Mouse (Mus musculus) neural tube, embryonic 14.5 days (tissue): Measurements from ENCODE around the gene Slco3a1. TPM values are rescaled to one million over a fixed set of nuclear protein-coding genes. Genes with fewer than 3 reads are reported as not detected.

Experiments
- ATAC-seq: fragments of 200-750 bp; cut with Nextera tagmentation; 2 replicates; pipeline ENCODE4 v1.8.0; 2017; ENCODE audit warnings: low read depth, mild to moderate bottlenecking, moderate TSS enrichment, moderate library complexity
- H3K27ac ChIP-seq: fragments of 300-500 bp; sonication (generic); 2 replicates; pipeline ENCODE4 v1.5.1; 2014; ENCODE audit warnings: low read depth, mild to moderate bottlenecking, control low read depth, low read length, moderate library complexity, mixed read lengths
- H3K27me3 ChIP-seq: fragments of 300-500 bp; sonication (generic); 2 replicates; pipeline ENCODE4 v1.6.1; 2014; ENCODE audit warnings: low read length; ENCODE audit not compliant: control insufficient read depth, insufficient read depth
- H3K36me3 ChIP-seq: fragments of 300-500 bp; sonication (generic); 2 replicates; pipeline ENCODE4 v1.6.1; 2014; ENCODE audit warnings: low read length, mixed read lengths; ENCODE audit not compliant: control insufficient read depth, insufficient read depth
- H3K4me1 ChIP-seq: fragments of 300-500 bp; sonication (generic); 2 replicates; pipeline ENCODE4 v1.6.1; 2014; ENCODE audit warnings: low read length; ENCODE audit not compliant: control insufficient read depth, insufficient read depth
- H3K4me2 ChIP-seq: fragments of 300-500 bp; sonication (generic); 2 replicates; pipeline ENCODE4 v1.6.1; 2014; ENCODE audit warnings: mild to moderate bottlenecking, low read depth, low read length, control low read depth
- H3K4me3 ChIP-seq: fragments of 300-500 bp; sonication (generic); 2 replicates; pipeline ENCODE4 v1.5.1; 2014; ENCODE audit warnings: low read depth, low read length, control low read depth, mixed read lengths
- H3K9ac ChIP-seq: fragments of 300-500 bp; sonication (generic); replicated peaks from 2 replicates; pipeline ENCODE4 v1.6.1; 2014; ENCODE audit warnings: low read depth, mild to moderate bottlenecking, control low read depth, low read length, mixed read lengths
- H3K9me3 ChIP-seq: fragments of 300-500 bp; sonication (generic); 2 replicates; pipeline ENCODE4 v1.6.1; 2016; ENCODE audit warnings: low read length; ENCODE audit not compliant: control insufficient read depth
- WGBS: fragments of 180-500 bp; shearing (Covaris S2); extraction: QIAGEN DNeasy Blood & Tissue Kit; methylation state at CpG from one replicate; pipeline ENCODE4 v1.1.7; 2014; 5-methylcytosine and 5-hydroxymethylcytosine counted together
- polyA plus RNA-seq: library from polyadenylated mRNA; unstranded; fragments of >200 nt; fragmentation: Nextera tagmentation; extraction: Ambion mirVana; gene quantifications from 2 replicates; pipeline ENCODE4 v1.2.1, GENCODE M21; 2014

The Slco3a1 gene
- polyA plus RNA-seq, 1 experiment from 2014 or later: 18.6 TPM

GRCm38 (mm10) chr7:74442380-74442779 is 112.2 kb downstream of the Slco3a1 start:
- Histone ChIP-seq H3K4me1 (no peaks in the 10 kb centered on the region), H3K27ac (no peak overlapping the region), H3K36me3 (no peaks in the 10 kb centered on the region), H3K4me3 (no peak overlapping the region), H3K4me2 (no peak overlapping the region), H3K9ac (no peak overlapping the region), H3K27me3 (no peaks in the 10 kb centered on the region), H3K9me3 (no peaks in the 10 kb centered on the region)
- no peak for ATAC-seq
- WGBS: 95% methylated on average over 5 of the region's 5 CpGs

GRCm38 (mm10) chr7:74437534-74437933 is 117.0 kb downstream of the Slco3a1 start:
- Histone ChIP-seq H3K4me1 (no peaks in the 10 kb centered on the region), H3K9me3 (no peaks in the 10 kb centered on the region), H3K4me3 (no peak overlapping the region), H3K27me3 (no peaks in the 10 kb centered on the region), H3K27ac (no peak overlapping the region), H3K36me3 (no peaks in the 10 kb centered on the region), H3K9ac (no peak overlapping the region), H3K4me2 (no peak overlapping the region)
- 36% methylated on average over 1 of the region's 1 CpGs for WGBS
- no peak for ATAC-seq

GRCm38 (mm10) chr7:74436642-74437041 is 117.9 kb downstream of the Slco3a1 start:
- Histone ChIP-seq H3K4me2 (no peak overlapping the region), H3K9me3 (no peaks in the 10 kb centered on the region), H3K4me1 (no peaks in the 10 kb centered on the region), H3K36me3 (no peaks in the 10 kb centered on the region), H3K27me3 (no peaks in the 10 kb centered on the region), H3K27ac (no peak overlapping the region), H3K4me3 (no peak overlapping the region), H3K9ac (no peak overlapping the region)
- 86% methylated on average over 2 of the region's 2 CpGs for WGBS
- no peak for ATAC-seq

GRCm38 (mm10) chr7:74432950-74433349 is 121.6 kb downstream of the Slco3a1 start:
- no peaks in the 10 kb centered on the region for H3K36me3 ChIP-seq
- no peak overlapping the region for H3K27ac ChIP-seq
- 0 out of 2 replicates have a peak, but pooled peaks cover 5% of the 10 kb centered on the region for H3K4me1 ChIP-seq
- H3K9me3 ChIP-seq: no peaks in the 10 kb centered on the region
- WGBS: 84% methylated on average over 2 of the region's 2 CpGs
- no peak for ATAC-seq
- no peak overlapping the region for H3K4me2 ChIP-seq
- H3K27me3 ChIP-seq: no peaks in the 10 kb centered on the region
- H3K4me3 ChIP-seq: no peak overlapping the region
- no peak overlapping the region for H3K9ac ChIP-seq

- ATAC-seq: no peak
- H3K4me1 ChIP-seq: 0 out of 2 replicates have a peak, but pooled peaks cover 5% of the 10 kb centered on the region
- no peak overlapping the region for H3K27ac ChIP-seq
- 87% methylated on average over 3 of the region's 3 CpGs for WGBS
- H3K4me2 ChIP-seq: no peak overlapping the region
- H3K9ac ChIP-seq: no peak overlapping the region
- H3K9me3 ChIP-seq: no peaks in the 10 kb centered on the region
- H3K36me3 ChIP-seq: no peaks in the 10 kb centered on the region
- H3K4me3 ChIP-seq: no peak overlapping the region
- no peaks in the 10 kb centered on the region for H3K27me3 ChIP-seq
Measured at GRCm38 (mm10) chr7:74429252-74429651, 125.3 kb downstream of the Slco3a1 start.

- no peak overlapping the region for H3K9ac ChIP-seq
- no peak overlapping the region for H3K4me3 ChIP-seq
- H3K9me3 ChIP-seq: no peaks in the 10 kb centered on the region
- 79% methylated on average over 1 of the region's 1 CpGs for WGBS
- H3K4me1 ChIP-seq: 0 out of 2 replicates have a peak, but pooled peaks cover 5% of the 10 kb centered on the region
- no peak overlapping the region for H3K4me2 ChIP-seq
- H3K36me3 ChIP-seq: no peaks in the 10 kb centered on the region
- no peak for ATAC-seq
- H3K27ac ChIP-seq: no peak overlapping the region
- H3K27me3 ChIP-seq: no peaks in the 10 kb centered on the region
Measured at GRCm38 (mm10) chr7:74427135-74427534, 127.4 kb downstream of the Slco3a1 start.

- H3K4me2 ChIP-seq: no peak overlapping the region
- WGBS: 89% methylated on average over 1 of the region's 1 CpGs
- 0 out of 2 replicates have a peak, but pooled peaks cover 5% of the 10 kb centered on the region for H3K4me1 ChIP-seq
- ATAC-seq: no peak
- no peak overlapping the region for H3K27ac ChIP-seq
- no peaks in the 10 kb centered on the region for H3K9me3 ChIP-seq
- H3K27me3 ChIP-seq: no peaks in the 10 kb centered on the region
- no peaks in the 10 kb centered on the region for H3K36me3 ChIP-seq
- H3K9ac ChIP-seq: no peak overlapping the region
- no peak overlapping the region for H3K4me3 ChIP-seq
Measured at GRCm38 (mm10) chr7:74425941-74426340, 128.6 kb downstream of the Slco3a1 start.

GRCm38 (mm10) chr7:74423928-74424850 is 130.4 kb downstream of the Slco3a1 start:
- H3K4me1 ChIP-seq: 0 out of 2 replicates have a peak, but pooled peaks cover 5% of the 10 kb centered on the region
- WGBS: 46% methylated on average over 9 of the region's 9 CpGs
- ATAC-seq: peak; percentile 74; the same call in 1 of the 2 replicates

GRCm38 (mm10) chr7:74423316-74423715 is 131.3 kb downstream of the Slco3a1 start:
- 79% methylated on average over 3 of the region's 3 CpGs for WGBS
- Histone ChIP-seq H3K27ac (no peak overlapping the region), H3K4me1 (0 out of 2 replicates have a peak, but pooled peaks cover 2% of the 10 kb centered on the region)

More at GRCm38 (mm10) chr7:74423928-74424850, 130.4 kb downstream of the Slco3a1 start:
- no peak overlapping the region for H3K9ac ChIP-seq
- H3K9me3 ChIP-seq: no peaks in the 10 kb centered on the region
- H3K27me3 ChIP-seq: no peaks in the 10 kb centered on the region
- no peaks in the 10 kb centered on the region for H3K36me3 ChIP-seq
- H3K27ac ChIP-seq: no peak overlapping the region
- H3K4me2 ChIP-seq: no peak overlapping the region
- no peak overlapping the region for H3K4me3 ChIP-seq

More at GRCm38 (mm10) chr7:74423316-74423715, 131.3 kb downstream of the Slco3a1 start:
- H3K4me3 ChIP-seq: no peak overlapping the region
- H3K36me3 ChIP-seq: no peaks in the 10 kb centered on the region
- no peaks in the 10 kb centered on the region for H3K27me3 ChIP-seq
- H3K4me2 ChIP-seq: no peak overlapping the region
- no peaks in the 10 kb centered on the region for H3K9me3 ChIP-seq
- no peak overlapping the region for H3K9ac ChIP-seq
- ATAC-seq: no peak
